Mouse (Mus musculus): Measurements from ENCODE around the gene Hspg2. TPM values are rescaled to one million over a fixed set of nuclear protein-coding genes. Genes with fewer than 3 reads are reported as not detected.

The Hspg2 gene
- polyA plus RNA-seq, 1 experiment from 2014 or later = 56.3 TPM

GRCm38 (mm10) chr4:137518746-137519145 is 50.2 kb downstream of the Hspg2 start:
- H3K9ac ChIP-seq (ENCODE audit: low read length) = no peak overlapping the region
- H3K4me1 ChIP-seq (ENCODE audit: control insufficient read depth, insufficient read depth, low read length) = no peaks in the 10 kb centered on the region
- no peak overlapping the region for H3K4me3 ChIP-seq (ENCODE audit: low read length)
- H3K4me2 ChIP-seq (ENCODE audit: low read depth, low read length) = no peak overlapping the region
- H3K27me3 ChIP-seq (ENCODE audit: control insufficient read depth, insufficient read depth, low read length) = no peaks in the 10 kb centered on the region
- H3K9me3 ChIP-seq (replicated peaks; ENCODE audit: control insufficient read depth, low read length) = no peaks in the 10 kb centered on the region
- ATAC-seq (replicated peaks; ENCODE audit: extremely low read depth, insufficient read depth, low FRiP score) = no peak
- no peak overlapping the region for H3K27ac ChIP-seq (ENCODE audit: low read length)
- H3K36me3 ChIP-seq (ENCODE audit: control insufficient read depth, insufficient read depth) = peaks cover 83% of the 10 kb centered on the region
- WGBS = 88% methylated on average over 14 of the region's 14 CpGs

- ATAC-seq (replicated peaks; ENCODE audit: extremely low read depth, insufficient read depth, low FRiP score) = no peak
- Histone ChIP-seq H3K36me3 (ENCODE audit: control insufficient read depth, insufficient read depth) (peaks cover 78% of the 10 kb centered on the region), H3K27me3 (ENCODE audit: control insufficient read depth, insufficient read depth, low read length) (no peaks in the 10 kb centered on the region)
Measured at GRCm38 (mm10) chr4:137520346-137520745, 51.8 kb downstream of the Hspg2 start.

GRCm38 (mm10) chr4:137521966-137522365 is 53.4 kb downstream of the Hspg2 start:
- Histone ChIP-seq H3K27me3 (ENCODE audit: control insufficient read depth, insufficient read depth, low read length) (no peaks in the 10 kb centered on the region), H3K9me3 (replicated peaks; ENCODE audit: control insufficient read depth, low read length) (no peaks in the 10 kb centered on the region), H3K27ac (ENCODE audit: low read length) (no peak overlapping the region), H3K4me1 (ENCODE audit: control insufficient read depth, insufficient read depth, low read length) (no peaks in the 10 kb centered on the region), H3K36me3 (ENCODE audit: control insufficient read depth, insufficient read depth) (peaks cover 73% of the 10 kb centered on the region), H3K4me2 (ENCODE audit: low read depth, low read length) (no peak overlapping the region), H3K4me3 (ENCODE audit: low read length) (no peak overlapping the region), H3K9ac (ENCODE audit: low read length) (no peak overlapping the region)
- 0 out of 2 replicates have a peak, but pooled peaks have one; percentile 10 for ATAC-seq (replicated peaks; ENCODE audit: extremely low read depth, insufficient read depth, low FRiP score)
- 87% methylated on average over 11 of the region's 11 CpGs for WGBS

More at GRCm38 (mm10) chr4:137520346-137520745, 51.8 kb downstream of the Hspg2 start:
- H3K4me1 ChIP-seq (ENCODE audit: control insufficient read depth, insufficient read depth, low read length) = no peaks in the 10 kb centered on the region
- no peak overlapping the region for H3K27ac ChIP-seq (ENCODE audit: low read length)
- WGBS = 87% methylated on average over 5 of the region's 5 CpGs
- no peak overlapping the region for H3K4me3 ChIP-seq (ENCODE audit: low read length)
- no peak overlapping the region for H3K9ac ChIP-seq (ENCODE audit: low read length)
- no peaks in the 10 kb centered on the region for H3K9me3 ChIP-seq (replicated peaks; ENCODE audit: control insufficient read depth, low read length)
- H3K4me2 ChIP-seq (ENCODE audit: low read depth, low read length) = no peak overlapping the region

- 85% methylated on average over 1 of the region's 1 CpGs for WGBS
- no peak for ATAC-seq (replicated peaks; ENCODE audit: extremely low read depth, insufficient read depth, low FRiP score)
- Histone ChIP-seq H3K27me3 (ENCODE audit: control insufficient read depth, insufficient read depth, low read length) (no peaks in the 10 kb centered on the region), H3K27ac (ENCODE audit: low read length) (no peak overlapping the region), H3K9ac (ENCODE audit: low read length) (no peak overlapping the region), H3K4me1 (ENCODE audit: control insufficient read depth, insufficient read depth, low read length) (no peaks in the 10 kb centered on the region), H3K4me3 (ENCODE audit: low read length) (no peak overlapping the region), H3K9me3 (replicated peaks; ENCODE audit: control insufficient read depth, low read length) (no peaks in the 10 kb centered on the region), H3K36me3 (ENCODE audit: control insufficient read depth, insufficient read depth) (peaks cover 67% of the 10 kb centered on the region), H3K4me2 (ENCODE audit: low read depth, low read length) (no peak overlapping the region)
Measured at GRCm38 (mm10) chr4:137525426-137525825, 56.9 kb downstream of the Hspg2 start.

- WGBS = 76% methylated on average over 4 of the region's 4 CpGs
- Histone ChIP-seq H3K27me3 (ENCODE audit: control insufficient read depth, insufficient read depth, low read length) (no peaks in the 10 kb centered on the region), H3K9me3 (replicated peaks; ENCODE audit: control insufficient read depth, low read length) (no peaks in the 10 kb centered on the region), H3K4me2 (ENCODE audit: low read depth, low read length) (no peak overlapping the region), H3K4me3 (ENCODE audit: low read length) (no peak overlapping the region), H3K4me1 (ENCODE audit: control insufficient read depth, insufficient read depth, low read length) (no peaks in the 10 kb centered on the region), H3K9ac (ENCODE audit: low read length) (no peak overlapping the region), H3K36me3 (ENCODE audit: control insufficient read depth, insufficient read depth) (peaks cover 68% of the 10 kb centered on the region), H3K27ac (ENCODE audit: low read length) (no peak overlapping the region)
- no peak for ATAC-seq (replicated peaks; ENCODE audit: extremely low read depth, insufficient read depth, low FRiP score)
Measured at GRCm38 (mm10) chr4:137527368-137527767, 58.8 kb downstream of the Hspg2 start.

- H3K36me3 ChIP-seq (ENCODE audit: control insufficient read depth, insufficient read depth) = peaks cover 63% of the 10 kb centered on the region
- H3K4me3 ChIP-seq (ENCODE audit: low read length) = no peak overlapping the region
- no peak overlapping the region for H3K27ac ChIP-seq (ENCODE audit: low read length)
- no peaks in the 10 kb centered on the region for H3K4me1 ChIP-seq (ENCODE audit: control insufficient read depth, insufficient read depth, low read length)
- 80% methylated on average over 6 of the region's 6 CpGs for WGBS
- no peaks in the 10 kb centered on the region for H3K27me3 ChIP-seq (ENCODE audit: control insufficient read depth, insufficient read depth, low read length)
- H3K9me3 ChIP-seq (replicated peaks; ENCODE audit: control insufficient read depth, low read length) = no peaks in the 10 kb centered on the region
- ATAC-seq (replicated peaks; ENCODE audit: extremely low read depth, insufficient read depth, low FRiP score) = no peak
- no peak overlapping the region for H3K4me2 ChIP-seq (ENCODE audit: low read depth, low read length)
- no peak overlapping the region for H3K9ac ChIP-seq (ENCODE audit: low read length)
Measured at GRCm38 (mm10) chr4:137527872-137528271, 59.3 kb downstream of the Hspg2 start.

GRCm38 (mm10) chr4:137540356-137540755 is 71.8 kb downstream of the Hspg2 start:
- Histone ChIP-seq H3K4me3 (ENCODE audit: low read length) (no peak overlapping the region), H3K9me3 (replicated peaks; ENCODE audit: control insufficient read depth, low read length) (no peaks in the 10 kb centered on the region), H3K36me3 (ENCODE audit: control insufficient read depth, insufficient read depth) (peaks cover 84% of the 10 kb centered on the region), H3K4me2 (ENCODE audit: low read depth, low read length) (no peak overlapping the region), H3K27ac (ENCODE audit: low read length) (no peak overlapping the region), H3K9ac (ENCODE audit: low read length) (no peak overlapping the region), H3K4me1 (ENCODE audit: control insufficient read depth, insufficient read depth, low read length) (no peaks in the 10 kb centered on the region), H3K27me3 (ENCODE audit: control insufficient read depth, insufficient read depth, low read length) (no peaks in the 10 kb centered on the region)
- WGBS = 74% methylated on average over 14 of the region's 14 CpGs
- ATAC-seq (replicated peaks; ENCODE audit: extremely low read depth, insufficient read depth, low FRiP score) = no peak

GRCm38 (mm10) chr4:137542968-137543367 is 74.4 kb downstream of the Hspg2 start:
- Histone ChIP-seq H3K9me3 (replicated peaks; ENCODE audit: control insufficient read depth, low read length) (no peaks in the 10 kb centered on the region; the same call in 1 of the 2 replicates), H3K4me1 (ENCODE audit: control insufficient read depth, insufficient read depth, low read length) (no peaks in the 10 kb centered on the region), H3K4me2 (ENCODE audit: low read depth, low read length) (no peak overlapping the region), H3K4me3 (ENCODE audit: low read length) (no peak overlapping the region), H3K27me3 (ENCODE audit: control insufficient read depth, insufficient read depth, low read length) (no peaks in the 10 kb centered on the region), H3K36me3 (ENCODE audit: control insufficient read depth, insufficient read depth) (peaks cover 88% of the 10 kb centered on the region), H3K9ac (ENCODE audit: low read length) (no peak overlapping the region), H3K27ac (ENCODE audit: low read length) (no peak overlapping the region)
- ATAC-seq (replicated peaks; ENCODE audit: extremely low read depth, insufficient read depth, low FRiP score) = no peak
- WGBS = 68% methylated on average over 10 of the region's 10 CpGs

- Histone ChIP-seq H3K9ac (ENCODE audit: low read length) (no peak overlapping the region), H3K4me3 (ENCODE audit: low read length) (no peak overlapping the region), H3K27ac (ENCODE audit: low read length) (no peak overlapping the region), H3K4me1 (ENCODE audit: control insufficient read depth, insufficient read depth, low read length) (no peaks in the 10 kb centered on the region), H3K27me3 (ENCODE audit: control insufficient read depth, insufficient read depth, low read length) (no peaks in the 10 kb centered on the region), H3K9me3 (replicated peaks; ENCODE audit: control insufficient read depth, low read length) (no peaks in the 10 kb centered on the region; the same call in 1 of the 2 replicates), H3K36me3 (ENCODE audit: control insufficient read depth, insufficient read depth) (peaks cover 89% of the 10 kb centered on the region), H3K4me2 (ENCODE audit: low read depth, low read length) (no peak overlapping the region)
- no peak for ATAC-seq (replicated peaks; ENCODE audit: extremely low read depth, insufficient read depth, low FRiP score)
- WGBS = 96% methylated on average over 9 of the region's 9 CpGs
Measured at GRCm38 (mm10) chr4:137545568-137545967, 77.0 kb downstream of the Hspg2 start.

Data from heart, embryonic 16.5 days (tissue).